Mouse (Mus musculus): ENCODE data around the gene Tmem164.

GRCm38 (mm10) chrX:142678499-142679474 is 2.4 kb upstream of the Tmem164 start:
- no peak for TF ChIP-seq CTCF (IDR thresholded peaks at IDR 0.05; ENCODE audit: low read depth, low read length)
- TF ChIP-seq POLR2AphosphoS5 (IDR thresholded peaks at IDR 0.05; ENCODE audit: insufficient replicate concordance, low read depth, low read length): no peak
- TF ChIP-seq GATA1 (IDR thresholded peaks at IDR 0.05; ENCODE audit: borderline replicate concordance, low read length): no peak

Data from G1E (cell line).